Mouse (Mus musculus) cerebellum, adult 2 months (tissue): ENCODE measurements around the gene Esyt3. TPM values are rescaled to one million over a fixed set of nuclear protein-coding genes. Genes with fewer than 3 reads are reported as not detected.

Source experiments
- DNase-seq, 2 experiments: peaks; one replicate each; pipeline ENCODE4 v3.0.0; 2021
- H3K27ac ChIP-seq: fragments of 200-500 bp; 2 replicates; pipeline ENCODE4 v1.5.1; 2012; ENCODE audit warnings: low read length, control low read depth, inconsistent platforms; ENCODE audit not compliant: insufficient read depth
- H3K27me3 ChIP-seq: fragments of 200-500 bp; 2 replicates; pipeline ENCODE4 v1.6.1; 2012; ENCODE audit warnings: inconsistent platforms, mild to moderate bottlenecking, low read length, moderate library complexity; ENCODE audit not compliant: control insufficient read depth, insufficient read depth
- H3K4me1 ChIP-seq: fragments of 200-500 bp; 2 replicates; pipeline ENCODE4 v1.6.1; 2011; ENCODE audit warnings: low read length; ENCODE audit not compliant: control insufficient read depth, insufficient read depth
- H3K4me3 ChIP-seq: fragments of 200-500 bp; replicated peaks from 2 replicates; pipeline ENCODE3; 2011; ENCODE audit warnings: mild to moderate bottlenecking, low read depth, low read length, control low read depth; ENCODE audit not compliant: insufficient read depth
- CTCF ChIP-seq: fragments of 200-500 bp; IDR thresholded peaks from 2 replicates; pipeline ENCODE4 v1.5.1; 2011; ENCODE audit warnings: low read depth, mild to moderate bottlenecking, control low read depth, low read length, moderate library complexity, borderline replicate concordance; ENCODE audit not compliant: insufficient read depth
- POLR2A ChIP-seq: fragments of 200-500 bp; IDR thresholded peaks from 2 replicates; pipeline ENCODE4 v1.6.1; 2011; ENCODE audit warnings: low read length, control low read depth, borderline replicate concordance; ENCODE audit not compliant: insufficient read depth
- WGBS: fragments of 180-500 bp; shearing (Covaris S2); methylation state at CpG from one replicate; pipeline ENCODE4 v1.1.7; 2018; 5-methylcytosine and 5-hydroxymethylcytosine counted together
- polyA plus RNA-seq: library from polyadenylated mRNA; depleted of rRNA; stranded (reverse); fragments of >200 nt; gene quantifications from 2 replicates; pipeline ENCODE4 v1.2.3, GENCODE M21; 2012

Esyt3 gene
- polyA plus RNA-seq, 1 experiment = 0.43 TPM

DNA sequence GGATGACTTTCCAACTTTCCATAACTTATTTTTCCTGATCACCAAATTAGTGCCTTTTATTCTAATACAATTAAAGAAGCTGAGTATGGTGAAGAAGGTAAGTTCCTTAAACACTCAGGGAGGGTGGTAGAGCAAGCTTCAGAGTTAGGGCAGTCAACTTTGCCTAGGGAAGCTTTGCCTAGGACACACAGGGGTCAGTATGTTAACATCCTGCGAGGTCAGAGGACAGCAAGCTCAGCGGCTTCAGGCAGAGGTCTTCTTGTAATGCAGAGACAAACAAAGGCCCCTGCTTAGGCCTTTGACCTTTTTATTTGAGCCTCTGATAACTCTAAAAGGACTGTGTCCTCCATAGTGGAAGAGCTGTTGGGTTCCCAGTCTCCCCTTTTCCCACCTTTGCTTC is 32.4 kb upstream of the Esyt3 start:
- H3K4me3 ChIP-seq = no peak overlapping the region
- H3K27me3 ChIP-seq = no peaks in the 10 kb centered on the region
- H3K4me1 ChIP-seq = no peaks in the 10 kb centered on the region
- WGBS = 70% methylated on average over 2 of the region's 2 CpGs
- TF ChIP-seq POLR2A (no peak), CTCF (no peak)
- no peak for DNase-seq
- no peak overlapping the region for H3K27ac ChIP-seq

DNA sequence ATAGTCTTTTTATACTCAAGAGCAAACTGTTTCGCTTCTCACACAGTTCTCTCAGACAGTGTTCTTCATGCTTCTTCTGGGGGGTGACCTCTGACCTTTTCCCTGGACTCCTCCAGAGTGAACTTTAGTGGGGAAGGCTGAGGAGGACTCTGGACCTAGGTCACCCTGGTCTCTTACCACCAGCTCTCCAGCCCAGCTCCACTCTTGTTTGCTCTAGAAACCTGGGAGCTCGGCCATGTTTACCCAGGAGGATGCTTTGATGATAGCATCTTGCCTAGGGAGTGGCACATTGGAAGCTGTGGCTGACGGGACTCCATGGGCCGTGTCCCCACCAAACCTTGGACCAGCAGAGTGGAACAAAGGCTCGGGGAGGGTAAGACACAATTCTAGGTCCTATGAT is 31.8 kb upstream of the Esyt3 start:
- Histone ChIP-seq H3K4me3 (no peak overlapping the region), H3K4me1 (no peaks in the 10 kb centered on the region), H3K27ac (no peak overlapping the region), H3K27me3 (no peaks in the 10 kb centered on the region)
- WGBS = 79% methylated on average over 5 of the region's 5 CpGs
- no peak for TF ChIP-seq CTCF
- TF ChIP-seq POLR2A = no peak
- DNase-seq = no peak

DNA sequence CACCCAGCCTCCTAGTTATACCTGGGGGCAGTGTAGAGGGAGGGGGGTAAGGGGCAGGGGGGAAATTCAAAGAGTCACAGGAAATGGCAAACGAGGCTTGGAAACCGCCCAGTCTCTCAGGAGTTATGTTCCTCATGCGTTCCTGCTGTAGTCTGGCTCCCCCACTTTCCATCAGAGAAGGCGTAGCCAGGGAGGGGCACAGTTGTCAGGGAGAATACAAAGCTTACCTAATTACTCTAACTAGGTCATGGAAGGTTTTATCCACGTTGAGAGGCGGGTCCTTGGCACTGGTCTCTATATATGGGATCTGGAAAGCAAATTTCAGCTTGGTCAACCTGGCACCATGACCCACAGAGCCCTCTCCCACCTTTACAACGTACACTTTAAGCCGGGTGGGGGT is 31.1 kb upstream of the Esyt3 start:
- no peak overlapping the region for H3K27ac ChIP-seq
- WGBS = 73% methylated on average over 8 of the region's 8 CpGs

DNA sequence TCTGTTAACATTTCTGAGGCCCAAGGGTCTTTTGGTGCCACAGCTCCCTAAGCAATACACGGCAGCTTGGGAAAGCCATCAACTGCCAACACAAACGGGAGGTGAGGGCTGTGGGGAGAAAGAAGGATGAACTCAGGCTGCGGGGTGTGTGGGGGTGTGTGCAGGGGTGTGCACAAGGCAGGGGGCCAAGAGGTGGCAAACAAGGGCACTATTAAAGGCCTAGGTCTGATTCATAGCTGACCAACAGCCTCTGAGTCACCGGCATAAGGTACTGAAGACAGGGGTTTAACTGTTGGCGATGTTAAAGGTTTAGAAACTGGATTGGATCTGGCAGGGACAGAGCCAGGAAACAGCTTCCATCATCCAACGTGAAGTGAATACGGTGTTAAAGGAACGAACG is 30.5 kb upstream of the Esyt3 start:
- no peak for TF ChIP-seq CTCF
- no peak for TF ChIP-seq POLR2A
- no peak for DNase-seq
- H3K27ac ChIP-seq = no peak overlapping the region
- no peaks in the 10 kb centered on the region for H3K27me3 ChIP-seq
- no peaks in the 10 kb centered on the region for H3K4me1 ChIP-seq
- 53% methylated on average over 9 of the region's 9 CpGs for WGBS
- no peak overlapping the region for H3K4me3 ChIP-seq

More for the DNA sequence above, 31.1 kb upstream of the Esyt3 start:
- DNase-seq = no peak
- H3K4me1 ChIP-seq = no peaks in the 10 kb centered on the region
- TF ChIP-seq CTCF (no peak), POLR2A (no peak)
- no peak overlapping the region for H3K4me3 ChIP-seq
- no peaks in the 10 kb centered on the region for H3K27me3 ChIP-seq

DNA sequence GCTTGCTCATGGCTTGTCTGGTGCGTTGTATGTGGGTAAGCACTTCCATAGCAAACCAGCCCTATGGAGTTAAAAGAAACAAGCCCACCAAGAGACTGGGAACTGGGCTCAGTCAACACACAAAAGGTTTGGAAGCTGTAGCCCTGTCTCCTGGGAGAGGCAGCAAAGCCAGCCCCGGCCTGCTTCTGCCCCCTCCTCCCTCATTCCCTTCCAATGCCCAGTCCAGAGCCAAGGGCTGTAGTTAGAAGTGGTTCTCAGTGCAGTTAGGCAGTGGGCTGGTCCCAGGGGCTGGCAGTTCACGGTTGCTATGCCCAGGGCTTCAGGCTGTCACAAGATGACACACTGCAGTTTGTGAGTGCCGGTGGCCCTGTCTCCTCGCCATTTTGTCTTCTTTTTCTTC is 29.7 kb upstream of the Esyt3 start:
- Histone ChIP-seq H3K27ac (no peak overlapping the region), H3K27me3 (no peaks in the 10 kb centered on the region), H3K4me1 (no peaks in the 10 kb centered on the region), H3K4me3 (no peak overlapping the region)
- peak in 1 of 2 experiments; percentile 33 for DNase-seq
- no peak for TF ChIP-seq POLR2A
- no peak for TF ChIP-seq CTCF
- WGBS = 69% methylated on average over 5 of the region's 5 CpGs

DNA sequence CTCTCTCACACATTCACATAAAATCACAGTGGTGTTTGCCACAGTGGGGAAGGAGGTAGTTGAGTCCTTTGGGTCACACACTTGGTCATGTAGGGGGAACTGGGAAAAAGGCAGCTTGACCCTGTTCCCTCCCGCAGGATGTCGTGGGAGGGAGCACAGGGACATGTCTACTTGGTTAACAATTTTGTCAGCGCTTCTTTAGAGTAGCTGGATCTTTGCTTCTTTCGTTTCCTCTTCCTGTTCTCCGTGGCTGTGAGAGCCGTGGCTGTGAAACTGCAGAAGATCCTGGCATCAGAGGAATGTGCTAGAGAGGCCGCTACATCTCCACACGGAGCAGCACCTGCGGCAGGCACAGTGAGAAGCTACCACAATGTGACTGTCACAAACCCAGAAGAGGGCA is 24.2 kb upstream of the Esyt3 start:
- no peak for TF ChIP-seq POLR2A
- no peak for TF ChIP-seq CTCF
- 81% methylated on average over 9 of the region's 9 CpGs for WGBS
- no peak overlapping the region for H3K4me3 ChIP-seq
- no peaks in the 10 kb centered on the region for H3K27me3 ChIP-seq
- H3K4me1 ChIP-seq = no peaks in the 10 kb centered on the region
- DNase-seq = no peak
- H3K27ac ChIP-seq = no peak overlapping the region

DNA sequence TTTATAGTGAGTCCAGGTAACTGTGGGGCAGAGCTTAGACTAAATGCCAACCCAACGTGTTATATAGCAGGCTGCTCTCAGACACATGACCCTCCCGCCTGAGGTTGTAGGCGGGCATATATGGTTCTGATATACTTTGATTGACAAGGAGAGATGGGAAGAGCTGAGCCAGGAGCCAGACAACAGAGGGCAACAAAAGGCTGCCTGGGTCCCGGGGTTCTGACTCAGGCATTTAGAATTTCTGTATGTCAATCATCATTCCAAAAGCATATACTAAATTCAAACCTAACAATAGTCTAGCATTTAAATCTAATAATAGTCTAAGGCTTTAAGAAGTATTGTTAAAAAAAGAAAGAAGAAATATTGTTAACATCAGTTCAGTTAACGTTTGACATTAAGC is 20.8 kb upstream of the Esyt3 start:
- H3K4me3 ChIP-seq = no peak overlapping the region
- no peak overlapping the region for H3K27ac ChIP-seq
- WGBS = 58% methylated on average over 5 of the region's 5 CpGs
- DNase-seq = no peak
- no peak for TF ChIP-seq CTCF
- TF ChIP-seq POLR2A = no peak
- H3K27me3 ChIP-seq = no peaks in the 10 kb centered on the region
- H3K4me1 ChIP-seq = no peaks in the 10 kb centered on the region

DNA sequence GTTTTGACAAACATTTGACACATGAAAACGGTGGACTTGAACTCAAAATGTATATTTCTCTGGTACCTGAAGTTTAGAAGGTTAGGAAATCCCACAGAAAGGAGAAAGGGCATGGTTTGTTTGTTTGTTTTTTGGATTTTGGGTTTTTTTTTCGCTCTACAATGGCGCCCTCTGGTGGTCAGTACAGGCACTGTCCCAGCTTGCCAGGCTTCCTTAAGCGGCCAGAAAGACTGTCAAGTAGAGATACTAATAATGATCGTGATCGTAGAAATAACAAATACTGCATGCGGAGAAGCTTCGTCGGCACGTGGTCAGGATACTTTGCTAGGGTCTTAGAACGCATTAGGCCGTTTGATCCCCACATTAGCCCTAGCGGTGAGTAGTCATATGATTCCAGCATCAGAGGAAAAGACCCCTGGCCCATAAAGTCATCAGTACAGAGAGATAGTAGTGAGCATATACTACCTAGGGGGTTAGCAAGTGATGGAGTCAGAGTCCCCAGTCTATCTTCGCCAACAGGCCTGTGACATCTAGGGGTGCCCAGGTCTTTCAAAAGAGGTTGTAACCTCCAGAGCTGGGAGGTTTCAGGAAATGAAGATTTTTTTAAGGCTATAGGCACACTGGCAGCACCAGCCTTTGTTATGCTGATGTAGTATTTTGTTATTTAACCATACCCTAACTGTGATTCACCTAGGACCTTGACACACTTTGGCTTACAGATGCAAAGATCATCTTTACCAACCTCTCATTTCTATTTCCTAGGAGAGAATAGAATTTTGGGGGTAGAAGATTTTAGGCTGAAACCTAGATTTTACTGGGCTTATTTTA is 18.4 kb upstream of the Esyt3 start:
- Histone ChIP-seq H3K27me3 (no peaks in the 10 kb centered on the region), H3K4me1 (no peaks in the 10 kb centered on the region), H3K27ac (no peak overlapping the region), H3K4me3 (no peak overlapping the region)
- DNase-seq = peak; percentile 35 to 70
- 6% methylated on average over 14 of the region's 14 CpGs for WGBS
- TF ChIP-seq POLR2A = no peak
- peak; percentile 88 for TF ChIP-seq CTCF
